Mouse (Mus musculus) midbrain, embryonic 14.5 days (tissue): Measurements from ENCODE around the gene Pik3r5. TPM values are rescaled to one million over a fixed set of nuclear protein-coding genes. Genes with fewer than 3 reads are reported as not detected.

ENCODE experiments used
- ATAC-seq: fragments of 200-750 bp; cut with Nextera tagmentation; 2 replicates; pipeline ENCODE4 v1.8.0; 2017; ENCODE audit warnings: moderate number of reproducible peaks, moderate library complexity; ENCODE audit not compliant: low FRiP score, low TSS enrichment
- DNase-seq: peaks from one replicate; pipeline ENCODE4 v3.0.0-alpha.2; 2015
- H3K27ac ChIP-seq: fragments of 300-500 bp; sonication (generic); replicated peaks from 2 replicates; pipeline ENCODE4 v1.5.1; 2014; ENCODE audit warnings: mild to moderate bottlenecking, low read depth, low read length, moderate library complexity
- H3K27me3 ChIP-seq: fragments of 300-500 bp; sonication (generic); 2 replicates; pipeline ENCODE4 v1.6.1; 2014; ENCODE audit warnings: low read length, control low read depth, mixed read lengths; ENCODE audit not compliant: control insufficient read depth, insufficient read depth
- H3K36me3 ChIP-seq: fragments of 300-500 bp; sonication (generic); 2 replicates; pipeline ENCODE4 v1.6.1; 2014; ENCODE audit warnings: low read length, control low read depth; ENCODE audit not compliant: control insufficient read depth, insufficient read depth
- H3K4me1 ChIP-seq: fragments of 300-500 bp; sonication (generic); 2 replicates; pipeline ENCODE4 v1.6.1; 2014; ENCODE audit warnings: mild to moderate bottlenecking, antibody characterized with exemption, low read length, control low read depth; ENCODE audit not compliant: control insufficient read depth, insufficient read depth
- H3K4me2 ChIP-seq: fragments of 300-500 bp; sonication (generic); 2 replicates; pipeline ENCODE4 v1.6.1; 2014; ENCODE audit warnings: mild to moderate bottlenecking, low read length, moderate library complexity
- H3K4me3 ChIP-seq: fragments of 300-500 bp; sonication (generic); replicated peaks from 2 replicates; pipeline ENCODE4 v1.5.1; 2014; ENCODE audit warnings: low read depth, low read length
- H3K9ac ChIP-seq: fragments of 300-500 bp; sonication (generic); replicated peaks from 2 replicates; pipeline ENCODE4 v1.6.1; 2014; ENCODE audit warnings: mild to moderate bottlenecking, low read length, moderate library complexity
- H3K9me3 ChIP-seq: fragments of 300-500 bp; sonication (generic); 2 replicates; pipeline ENCODE4 v1.6.1; 2016; ENCODE audit warnings: low read length, control low read depth, mixed read lengths; ENCODE audit not compliant: control insufficient read depth
- WGBS: fragments of 180-500 bp; shearing (Covaris S2); extraction: QIAGEN DNeasy Blood & Tissue Kit; methylation state at CpG from one replicate; pipeline ENCODE4 v1.1.7; 2014; 5-methylcytosine and 5-hydroxymethylcytosine counted together
- polyA plus RNA-seq: library from polyadenylated mRNA; unstranded; fragments of >200 nt; fragmentation: Nextera tagmentation; extraction: Ambion mirVana; gene quantifications from 2 replicates; pipeline ENCODE4 v1.2.1, GENCODE M21; 2014

The Pik3r5 gene
- polyA plus RNA-seq, 1 experiment from 2014 or later: 0.54 TPM

GRCm38 (mm10) chr11:68399548-68400020 is 32.3 kb upstream of the Pik3r5 start:
- ATAC-seq: peak; percentile 85
- H3K27me3 ChIP-seq: peaks cover 75% of the 10 kb centered on the region
- under 1% methylated on average over 47 of the region's 47 CpGs for WGBS

DNA sequence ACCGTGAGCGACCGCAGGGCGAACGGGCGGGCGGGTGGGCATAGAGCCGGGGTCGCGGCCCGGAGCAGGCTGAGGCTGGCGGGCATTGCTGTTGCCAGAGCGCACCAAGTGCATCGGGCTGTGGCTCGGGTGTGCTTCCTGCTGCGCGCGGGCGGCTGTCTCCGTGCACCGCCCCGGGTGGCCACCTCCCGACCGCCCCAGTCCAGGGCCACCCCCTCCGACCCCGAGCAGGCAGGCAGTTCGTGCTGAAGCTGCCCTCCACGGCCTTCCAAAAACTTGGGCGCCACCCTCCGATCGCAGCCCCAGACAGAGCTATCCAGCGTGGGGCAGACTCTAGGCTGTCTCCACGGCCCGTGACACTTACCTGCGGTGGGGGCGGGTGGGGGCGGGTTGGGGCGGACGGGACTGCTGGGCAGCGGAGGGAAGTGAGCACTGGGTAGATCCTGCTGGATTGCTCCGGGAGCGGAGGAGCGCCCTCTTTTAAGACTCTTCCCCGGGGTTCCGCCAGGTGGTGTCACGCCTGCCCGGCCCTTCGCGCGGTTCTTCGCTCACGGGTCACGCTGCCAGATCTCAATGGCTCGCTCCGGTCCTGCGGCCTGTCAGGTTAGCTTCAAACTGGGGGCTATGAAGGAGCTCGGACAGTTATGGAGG is 31.8 kb upstream of the Pik3r5 start:
- Histone ChIP-seq H3K27ac (peak overlapping the region; percentile 63), H3K4me1 (peaks cover 11% of the 10 kb centered on the region; the same call in 1 of the 2 replicates), H3K9me3 (no peaks in the 10 kb centered on the region), H3K27me3 (peaks cover 72% of the 10 kb centered on the region), H3K4me3 (peak overlapping the region; percentile 47), H3K9ac (peak overlapping the region; percentile 57), H3K4me2 (peak overlapping the region; percentile 92), H3K36me3 (no peaks in the 10 kb centered on the region)
- ATAC-seq (peak; percentile 64; the same call in 1 of the 2 replicates), DNase-seq (peak; percentile 72)
- under 1% methylated on average over 54 of the region's 57 CpGs for WGBS

More at GRCm38 (mm10) chr11:68399548-68400020, 32.3 kb upstream of the Pik3r5 start:
- Histone ChIP-seq H3K27ac (peak overlapping the region; percentile 63), H3K4me1 (peaks cover 11% of the 10 kb centered on the region; the same call in 1 of the 2 replicates), H3K9ac (peak overlapping the region; percentile 57), H3K36me3 (no peaks in the 10 kb centered on the region), H3K4me2 (peak overlapping the region; percentile 92), H3K4me3 (peak overlapping the region; percentile 47), H3K9me3 (no peaks in the 10 kb centered on the region)
- DNase-seq: peak; percentile 83

DNA sequence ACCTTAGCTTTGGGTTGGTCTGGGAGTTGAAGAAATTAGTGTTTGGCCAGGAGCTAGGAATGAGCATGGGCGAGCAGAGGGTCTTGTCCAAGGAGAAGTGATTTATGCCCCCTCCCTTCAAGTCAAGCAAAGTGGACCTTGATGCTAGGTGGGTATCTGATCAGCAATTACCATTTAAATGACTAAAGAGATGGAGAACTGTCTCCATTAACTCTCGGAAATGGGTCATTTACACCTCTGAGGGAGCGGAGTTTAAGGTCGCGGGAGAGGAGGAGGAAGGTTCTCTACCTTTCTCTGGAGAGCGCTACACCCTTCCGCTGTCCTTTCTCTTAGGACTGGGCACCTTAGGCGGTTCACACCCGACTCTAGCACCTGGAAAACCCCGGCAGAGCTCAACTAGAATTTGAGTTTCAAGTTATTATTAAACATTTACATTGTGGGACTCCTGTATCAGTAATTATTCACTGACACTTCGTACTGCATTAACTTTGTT is 31.1 kb upstream of the Pik3r5 start, which contains the start of gene Ntn1:
TSS of gene Ntn1 (minus strand) at position 97 of the 493 bp plus-strand sequence.
- H3K27me3 ChIP-seq: peaks cover 66% of the 10 kb centered on the region
- WGBS: 9% methylated on average over 11 of the region's 11 CpGs
- H3K4me2 ChIP-seq: peak within 1 kb of the TSS; percentile 92

GRCm38 (mm10) chr11:68401428-68401827 is 30.5 kb upstream of the Pik3r5 start:
- Histone ChIP-seq H3K9me3 (no peaks in the 10 kb centered on the region), H3K36me3 (no peaks in the 10 kb centered on the region), H3K4me3 (no peak overlapping the region), H3K4me2 (no peak overlapping the region), H3K9ac (no peak overlapping the region), H3K4me1 (peaks cover 11% of the 10 kb centered on the region; the same call in 1 of the 2 replicates), H3K27me3 (peaks cover 60% of the 10 kb centered on the region), H3K27ac (no peak overlapping the region)
- ATAC-seq (no peak), DNase-seq (no peak)
- 28% methylated on average over 5 of the region's 5 CpGs for WGBS

More for the DNA sequence above, 31.1 kb upstream of the Pik3r5 start, which contains the start of gene Ntn1:
- H3K27ac ChIP-seq: peak within 1 kb of the TSS; percentile 63
- no peaks in the 10 kb centered on the region for H3K9me3 ChIP-seq
- H3K4me3 ChIP-seq: peak within 1 kb of the TSS; percentile 47
- DNase-seq (no peak), ATAC-seq (no peak)
- H3K9ac ChIP-seq: peak within 1 kb of the TSS; percentile 57
- H3K36me3 ChIP-seq: no peaks in the 10 kb centered on the region
- H3K4me1 ChIP-seq: peaks cover 11% of the 10 kb centered on the region; the same call in 1 of the 2 replicates

DNA sequence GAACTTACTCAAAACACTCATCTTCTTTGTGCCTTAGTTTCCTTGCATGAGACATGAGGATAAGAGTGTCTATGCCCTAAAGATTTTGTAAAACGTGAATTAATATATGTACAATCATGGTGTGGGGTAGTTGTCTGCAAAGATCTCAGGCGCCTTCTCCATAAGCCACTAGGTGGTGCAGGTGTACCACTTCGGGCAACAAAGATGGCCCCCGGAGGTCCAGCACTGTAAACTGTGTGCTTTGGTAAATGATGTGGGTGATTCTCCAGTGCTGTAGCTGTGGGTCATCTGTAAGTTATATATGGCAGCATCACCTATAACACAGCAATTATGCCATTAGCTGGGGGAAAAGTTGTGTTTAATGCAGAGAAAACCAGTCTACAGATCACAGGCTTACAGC is 27.7 kb upstream of the Pik3r5 start:
- H3K36me3 ChIP-seq: no peaks in the 10 kb centered on the region
- no peak overlapping the region for H3K27ac ChIP-seq
- H3K9me3 ChIP-seq: no peaks in the 10 kb centered on the region
- ATAC-seq (no peak), DNase-seq (no peak)
- no peak overlapping the region for H3K4me3 ChIP-seq
- H3K4me2 ChIP-seq: no peak overlapping the region
- H3K9ac ChIP-seq: no peak overlapping the region
- H3K27me3 ChIP-seq: peaks cover 32% of the 10 kb centered on the region
- WGBS: 58% methylated on average over 4 of the region's 4 CpGs
- H3K4me1 ChIP-seq: peaks cover 8% of the 10 kb centered on the region; the same call in 1 of the 2 replicates

DNA sequence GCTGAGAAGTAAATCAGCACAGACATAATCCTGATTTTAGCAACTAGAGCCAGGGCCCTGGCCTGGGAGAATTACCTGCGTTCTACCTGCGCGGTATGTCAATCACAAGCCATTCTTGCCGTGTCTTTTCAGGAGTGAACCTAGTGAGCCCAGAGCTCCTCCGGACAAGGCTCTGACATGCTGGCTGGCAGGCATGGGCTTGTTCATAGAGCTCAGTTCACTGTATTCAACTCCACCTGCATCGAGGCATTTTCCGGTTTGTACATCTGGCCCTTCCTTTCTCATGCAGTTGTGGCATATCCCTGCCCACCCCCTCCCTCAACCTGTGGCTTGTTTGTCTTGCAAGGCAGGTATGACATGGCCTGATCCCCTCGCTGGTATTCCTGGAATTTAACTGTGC is 26.3 kb upstream of the Pik3r5 start:
- Histone ChIP-seq H3K27ac (no peak overlapping the region), H3K36me3 (no peaks in the 10 kb centered on the region), H3K4me3 (no peak overlapping the region), H3K9me3 (no peaks in the 10 kb centered on the region), H3K4me1 (peaks cover under 1% of the 10 kb centered on the region; the same call in 1 of the 2 replicates), H3K4me2 (no peak overlapping the region), H3K27me3 (peaks cover 19% of the 10 kb centered on the region; the same call in 1 of the 2 replicates), H3K9ac (no peak overlapping the region)
- WGBS: 94% methylated on average over 8 of the region's 8 CpGs
- ATAC-seq: no peak
- DNase-seq: no peak

- Histone ChIP-seq H3K4me1 (no peaks in the 10 kb centered on the region), H3K27me3 (peaks cover 4% of the 10 kb centered on the region; the same call in 1 of the 2 replicates), H3K9ac (no peak overlapping the region), H3K4me3 (no peak overlapping the region), H3K27ac (no peak overlapping the region), H3K9me3 (no peaks in the 10 kb centered on the region), H3K36me3 (no peaks in the 10 kb centered on the region), H3K4me2 (no peak overlapping the region)
- WGBS: 64% methylated on average over 11 of the region's 11 CpGs
- ATAC-seq (no peak), DNase-seq (no peak)
These were observed 24.5 kb upstream of the Pik3r5 start for GRCm38 (mm10) chr11:68407266-68407926.

DNA sequence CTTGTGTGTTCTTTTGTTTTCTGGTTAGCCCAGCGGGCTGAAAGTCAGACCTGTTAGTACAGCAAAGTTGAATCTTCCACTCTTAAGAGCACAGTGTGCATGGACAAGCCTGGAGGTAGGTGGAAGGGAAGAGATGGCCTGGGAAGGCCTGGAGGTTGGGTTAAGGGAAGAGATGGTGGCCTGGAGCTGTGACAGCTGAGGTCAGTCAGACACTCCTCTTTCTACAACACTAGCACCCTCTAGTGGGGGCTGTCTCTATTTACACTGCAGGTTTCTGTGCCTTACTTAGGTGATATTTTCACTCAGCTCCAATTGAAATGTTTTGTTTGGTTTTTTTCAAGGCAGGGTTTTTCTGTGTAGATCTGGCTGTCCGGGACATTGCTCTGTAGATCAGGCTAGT is 23.8 kb upstream of the Pik3r5 start:
- no peak overlapping the region for H3K27ac ChIP-seq
- no peaks in the 10 kb centered on the region for H3K9me3 ChIP-seq
- DNase-seq (peak; percentile 93), ATAC-seq (no peak)
- peaks cover 4% of the 10 kb centered on the region; the same call in 1 of the 2 replicates for H3K27me3 ChIP-seq
- H3K4me1 ChIP-seq: no peaks in the 10 kb centered on the region
- no peak overlapping the region for H3K9ac ChIP-seq
- no peaks in the 10 kb centered on the region for H3K36me3 ChIP-seq
- WGBS: 51% methylated on average over 2 of the region's 2 CpGs
- no peak overlapping the region for H3K4me2 ChIP-seq
- H3K4me3 ChIP-seq: no peak overlapping the region
